Mouse (Mus musculus) heart, embryonic 16.5 days (tissue): Measurements from ENCODE around the gene Hivep2. TPM values are rescaled to one million over a fixed set of nuclear protein-coding genes. Genes with fewer than 3 reads are reported as not detected.

Experiments
- ATAC-seq: fragments of 200-750 bp; cut with Nextera tagmentation; replicated peaks from 2 replicates; pipeline ENCODE4 v1.8.0; 2017; ENCODE audit warnings: moderate number of reproducible peaks; ENCODE audit not compliant: insufficient read depth, low FRiP score; ENCODE audit errors: extremely low read depth
- H3K27ac ChIP-seq: fragments of 300-500 bp; sonication (generic); 2 replicates; pipeline ENCODE4 v1.5.1; 2014; ENCODE audit warnings: mild to moderate bottlenecking, low read length, control low read depth, moderate library complexity
- H3K27me3 ChIP-seq: fragments of 300-500 bp; sonication (generic); 2 replicates; pipeline ENCODE4 v1.6.1; 2014; ENCODE audit warnings: low read length, mixed read lengths; ENCODE audit not compliant: control insufficient read depth, insufficient read depth
- H3K36me3 ChIP-seq: fragments of 300-500 bp; sonication (generic); 2 replicates; pipeline ENCODE4 v1.6.1; 2014; ENCODE audit not compliant: control insufficient read depth, insufficient read depth
- H3K4me1 ChIP-seq: fragments of 300-500 bp; sonication (generic); 2 replicates; pipeline ENCODE4 v1.6.1; 2014; ENCODE audit warnings: low read length, mixed read lengths; ENCODE audit not compliant: control insufficient read depth, insufficient read depth
- H3K4me2 ChIP-seq: fragments of 300-500 bp; sonication (generic); 2 replicates; pipeline ENCODE4 v1.6.1; 2014; ENCODE audit warnings: low read depth, mild to moderate bottlenecking, control low read depth, low read length
- H3K4me3 ChIP-seq: fragments of 300-500 bp; sonication (generic); 2 replicates; pipeline ENCODE4 v1.5.1; 2014; ENCODE audit warnings: mild to moderate bottlenecking, control low read depth, low read length
- H3K9ac ChIP-seq: fragments of 300-500 bp; sonication (generic); 2 replicates; pipeline ENCODE4 v1.6.1; 2014; ENCODE audit warnings: low read length, control low read depth
- H3K9me3 ChIP-seq: fragments of 300-500 bp; sonication (generic); replicated peaks from 2 replicates; pipeline ENCODE4 v1.6.1; 2016; ENCODE audit warnings: low read length; ENCODE audit not compliant: control insufficient read depth
- WGBS: fragments of 180-500 bp; shearing (Covaris S2); extraction: QIAGEN DNeasy Blood & Tissue Kit; methylation state at CpG from one replicate; pipeline ENCODE4 v1.1.7; 2014; 5-methylcytosine and 5-hydroxymethylcytosine counted together
- polyA plus RNA-seq: library from polyadenylated mRNA; unstranded; fragments of >200 nt; fragmentation: Nextera tagmentation; extraction: Ambion mirVana; gene quantifications from 2 replicates; pipeline ENCODE4 v1.2.1, GENCODE M21; 2015

The Hivep2 gene
- polyA plus RNA-seq, 1 experiment from 2014 or later = 5.7 TPM

- peak; percentile 32; the same call in 1 of the 2 replicates for ATAC-seq
- Histone ChIP-seq H3K4me1 (peaks cover 15% of the 10 kb centered on the region), H3K9ac (no peak overlapping the region), H3K4me2 (no peak overlapping the region; the same call in 1 of the 2 replicates), H3K4me3 (no peak overlapping the region), H3K9me3 (no peaks in the 10 kb centered on the region), H3K27me3 (no peaks in the 10 kb centered on the region), H3K27ac (no peak overlapping the region), H3K36me3 (no peaks in the 10 kb centered on the region)
- 38% methylated on average over 15 of the region's 15 CpGs for WGBS
Measured at GRCm38 (mm10) chr10:14064759-14065395, 99.0 kb downstream of the Hivep2 start.

GRCm38 (mm10) chr10:14067802-14068201 lies 101.9 kb downstream of the Hivep2 start:
- no peaks in the 10 kb centered on the region for H3K36me3 ChIP-seq
- no peak for ATAC-seq
- H3K27ac ChIP-seq = no peak overlapping the region
- no peaks in the 10 kb centered on the region for H3K27me3 ChIP-seq
- no peaks in the 10 kb centered on the region for H3K9me3 ChIP-seq
- WGBS = 80% methylated on average over 4 of the region's 4 CpGs
- H3K4me2 ChIP-seq = no peak overlapping the region
- H3K4me1 ChIP-seq = peaks cover 25% of the 10 kb centered on the region
- no peak overlapping the region for H3K9ac ChIP-seq
- H3K4me3 ChIP-seq = no peak overlapping the region

- H3K27ac ChIP-seq = no peak overlapping the region
- H3K36me3 ChIP-seq = no peaks in the 10 kb centered on the region
- no peak for ATAC-seq
- H3K4me1 ChIP-seq = peaks cover 12% of the 10 kb centered on the region
- no peaks in the 10 kb centered on the region for H3K9me3 ChIP-seq
- no peak overlapping the region for H3K4me2 ChIP-seq
- WGBS = 44% methylated on average over 5 of the region's 5 CpGs
- H3K9ac ChIP-seq = no peak overlapping the region
- H3K4me3 ChIP-seq = no peak overlapping the region
- no peaks in the 10 kb centered on the region for H3K27me3 ChIP-seq
Measured at GRCm38 (mm10) chr10:14070498-14071079, 104.7 kb downstream of the Hivep2 start.

GRCm38 (mm10) chr10:14072504-14072903 lies 106.6 kb downstream of the Hivep2 start:
- H3K9ac ChIP-seq = no peak overlapping the region
- H3K4me1 ChIP-seq = peaks cover 9% of the 10 kb centered on the region; the same call in 1 of the 2 replicates
- 87% methylated on average over 3 of the region's 3 CpGs for WGBS
- no peaks in the 10 kb centered on the region for H3K27me3 ChIP-seq
- no peak overlapping the region for H3K4me2 ChIP-seq
- H3K27ac ChIP-seq = no peak overlapping the region
- no peak overlapping the region for H3K4me3 ChIP-seq
- no peaks in the 10 kb centered on the region for H3K9me3 ChIP-seq
- H3K36me3 ChIP-seq = no peaks in the 10 kb centered on the region
- ATAC-seq = no peak

GRCm38 (mm10) chr10:14075767-14076166 lies 109.9 kb downstream of the Hivep2 start:
- Histone ChIP-seq H3K4me1 (0 out of 2 replicates have a peak, but pooled peaks cover 4% of the 10 kb centered on the region), H3K27me3 (no peaks in the 10 kb centered on the region), H3K9ac (no peak overlapping the region), H3K27ac (no peak overlapping the region), H3K4me3 (no peak overlapping the region), H3K36me3 (no peaks in the 10 kb centered on the region), H3K9me3 (no peaks in the 10 kb centered on the region), H3K4me2 (no peak overlapping the region)
- ATAC-seq = no peak
- WGBS = 87% methylated on average over 5 of the region's 5 CpGs

GRCm38 (mm10) chr10:14076880-14077279 lies 111.0 kb downstream of the Hivep2 start:
- no peak overlapping the region for H3K27ac ChIP-seq
- 0 out of 2 replicates have a peak, but pooled peaks cover 4% of the 10 kb centered on the region for H3K4me1 ChIP-seq
- H3K4me3 ChIP-seq = no peak overlapping the region
- H3K9me3 ChIP-seq = no peaks in the 10 kb centered on the region
- H3K4me2 ChIP-seq = no peak overlapping the region
- H3K9ac ChIP-seq = no peak overlapping the region
- 85% methylated on average over 9 of the region's 9 CpGs for WGBS
- H3K27me3 ChIP-seq = no peaks in the 10 kb centered on the region
- H3K36me3 ChIP-seq = no peaks in the 10 kb centered on the region
- no peak for ATAC-seq

- Histone ChIP-seq H3K27me3 (no peaks in the 10 kb centered on the region), H3K9ac (no peak overlapping the region), H3K4me1 (peaks cover 4% of the 10 kb centered on the region; the same call in 1 of the 2 replicates), H3K9me3 (no peaks in the 10 kb centered on the region), H3K4me3 (no peak overlapping the region), H3K36me3 (no peaks in the 10 kb centered on the region), H3K4me2 (no peak overlapping the region), H3K27ac (no peak overlapping the region)
- no peak for ATAC-seq
- WGBS = 82% methylated on average over 6 of the region's 6 CpGs
Measured at GRCm38 (mm10) chr10:14080830-14081229, 115.0 kb downstream of the Hivep2 start.

- Histone ChIP-seq H3K9ac (no peak overlapping the region), H3K4me3 (no peak overlapping the region), H3K36me3 (no peaks in the 10 kb centered on the region), H3K4me2 (no peak overlapping the region), H3K27me3 (no peaks in the 10 kb centered on the region), H3K4me1 (peaks cover 7% of the 10 kb centered on the region), H3K9me3 (no peaks in the 10 kb centered on the region), H3K27ac (no peak overlapping the region)
- no peak for ATAC-seq
- 81% methylated on average over 3 of the region's 3 CpGs for WGBS
Measured at GRCm38 (mm10) chr10:14081824-14082223, 115.9 kb downstream of the Hivep2 start.

GRCm38 (mm10) chr10:14082275-14082674 lies 116.4 kb downstream of the Hivep2 start:
- H3K9ac ChIP-seq = no peak overlapping the region
- no peaks in the 10 kb centered on the region for H3K9me3 ChIP-seq
- H3K4me2 ChIP-seq = no peak overlapping the region
- no peaks in the 10 kb centered on the region for H3K27me3 ChIP-seq
- H3K36me3 ChIP-seq = no peaks in the 10 kb centered on the region
- 78% methylated on average over 3 of the region's 3 CpGs for WGBS
- peaks cover 7% of the 10 kb centered on the region for H3K4me1 ChIP-seq
- no peak for ATAC-seq
- no peak overlapping the region for H3K4me3 ChIP-seq
- no peak overlapping the region for H3K27ac ChIP-seq
